Mouse (Mus musculus): ENCODE measurements around the gene Cuedc1. TPM values are rescaled to one million over a fixed set of nuclear protein-coding genes. Genes with fewer than 3 reads are reported as not detected.

Cuedc1 gene
- polyA plus RNA-seq (2015; fragmentation: Nextera tagmentation; extraction: Ambion mirVana), result 20.6 and 21.2 TPM in 2 replicates

DNA sequence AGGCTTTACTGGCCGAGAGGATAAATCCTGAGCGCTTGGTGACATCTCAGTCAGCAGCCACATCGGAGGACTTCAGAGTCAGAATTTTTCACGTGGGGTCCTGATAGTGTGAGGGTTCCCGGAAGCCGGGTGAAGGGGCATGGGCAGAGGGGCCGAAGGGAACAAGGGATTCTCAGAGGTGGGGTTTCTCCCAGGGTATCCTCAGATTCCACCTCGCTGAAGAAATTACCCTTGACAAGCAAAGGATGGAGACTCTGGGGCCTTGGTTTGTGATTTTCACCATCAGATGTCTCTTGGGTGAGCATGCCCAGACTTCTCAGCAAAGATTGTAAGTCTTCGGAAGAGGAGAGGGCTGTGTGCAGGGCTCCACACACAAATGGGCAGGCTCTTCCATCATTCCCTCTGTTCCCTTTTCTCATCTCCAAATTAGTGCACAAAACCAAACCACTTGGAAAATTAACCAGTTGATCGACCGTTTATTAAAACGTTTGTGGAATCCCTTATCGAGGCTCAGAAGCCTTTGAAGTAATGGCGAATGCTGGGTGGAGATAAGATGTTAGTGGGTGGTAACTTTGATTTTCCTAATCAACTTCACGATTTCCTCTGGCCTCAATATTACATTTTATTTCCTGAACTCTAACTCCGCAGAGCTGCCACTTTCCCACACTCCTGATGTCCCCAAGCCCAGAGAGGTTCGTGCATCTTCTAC, at the start of gene Cuedc1:
Cuedc1 (plus strand) TSS at position 38 of the 709 bp plus-strand sequence.

DNA sequence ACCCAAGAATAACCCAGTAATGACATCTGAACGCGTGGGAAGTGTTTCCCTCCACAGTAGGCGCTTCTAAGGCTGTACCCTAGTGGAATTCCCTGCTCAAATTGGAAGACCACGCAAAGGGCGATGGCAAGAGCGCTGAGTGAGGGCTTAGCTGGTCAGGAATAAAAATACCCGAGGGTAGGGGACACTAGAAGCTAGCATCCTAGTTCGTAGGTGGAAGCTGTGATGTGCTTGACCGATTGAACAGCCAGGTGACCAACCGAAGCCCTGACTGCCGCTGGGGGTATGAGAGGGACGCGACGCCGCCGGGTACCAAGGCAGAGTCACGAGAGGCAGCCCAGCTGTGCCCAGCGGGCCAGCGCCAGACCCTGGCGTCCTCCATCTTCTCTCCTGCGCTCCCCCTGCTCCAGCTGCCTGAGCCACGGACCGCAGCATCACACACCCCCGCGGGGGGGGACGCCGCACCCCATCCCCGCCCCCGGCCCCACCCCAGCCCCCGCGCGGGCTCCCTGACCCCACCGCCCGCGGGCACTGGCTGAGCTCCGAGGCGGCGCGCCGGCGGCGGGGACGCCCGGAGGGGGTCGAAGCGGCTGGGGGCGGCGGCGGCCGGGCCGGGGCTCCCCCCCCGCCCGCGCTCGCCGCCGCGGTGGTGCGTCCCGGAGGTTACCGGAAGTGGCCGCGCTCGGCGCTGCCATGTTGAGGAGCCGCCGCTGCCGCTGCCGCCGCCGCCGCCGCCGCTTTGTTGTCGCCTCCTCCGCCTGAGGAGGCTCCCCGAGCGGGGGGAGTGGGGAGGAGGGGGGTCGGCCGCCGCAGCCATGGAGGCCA, 30.1 kb upstream of the Cuedc1 start, which contains the start of gene Vezf1:
Vezf1 (plus strand) TSS at position 694 of the 825 bp plus-strand sequence.

DNA sequence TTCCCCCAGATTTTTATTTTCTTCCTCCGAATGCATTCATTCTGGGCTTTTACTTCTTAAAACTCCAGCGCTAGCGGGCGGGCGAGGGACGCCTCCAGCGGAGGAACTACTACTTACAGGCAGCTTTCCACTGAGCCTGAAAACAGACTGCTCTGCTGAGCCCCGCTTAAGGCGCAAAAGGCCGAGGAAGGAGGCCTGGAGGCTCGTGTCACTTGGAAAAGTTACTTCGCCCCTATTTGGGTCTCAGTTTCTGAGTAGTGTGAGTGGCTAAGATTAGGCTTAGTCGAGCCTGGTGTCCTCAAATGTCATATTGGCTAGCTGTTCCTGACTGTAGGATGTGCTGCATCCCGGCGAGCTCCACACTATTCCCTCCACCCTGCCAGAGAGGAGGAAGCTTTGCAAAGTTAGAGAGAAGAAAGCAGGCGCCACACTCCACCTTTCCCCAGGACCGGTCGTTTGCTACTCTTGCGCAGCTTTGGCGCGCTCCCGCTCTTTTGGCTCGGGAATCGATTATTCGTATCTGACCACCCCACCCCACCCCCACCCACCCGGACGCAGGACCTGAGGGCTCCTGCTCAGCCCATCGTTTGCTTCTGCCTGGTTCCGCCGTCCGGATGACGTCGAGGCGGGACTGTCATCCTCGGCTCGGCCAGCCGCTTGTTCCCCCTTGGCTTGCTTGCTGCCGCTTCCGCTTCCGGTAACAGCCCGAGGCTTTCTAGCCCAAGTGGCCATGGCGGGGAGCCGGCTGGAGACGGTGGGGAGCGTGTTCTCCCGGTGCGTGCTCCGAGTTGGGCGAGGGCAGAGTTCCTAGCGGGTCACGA, 106.1 kb downstream of the Cuedc1 start, which contains the start of gene Mrps23:
Mrps23 (plus strand) TSS at position 677 of the 821 bp plus-strand sequence.

Other genes with a start within 250 kb of the Cuedc1 start
- gene Mks1, start 244.8 kb upstream of the Cuedc1 start, polyA plus RNA-seq (2015; fragmentation: Nextera tagmentation; extraction: Ambion mirVana), result 4.5 and 4.7 TPM in 2 replicates
- gene Epx, start 222.5 kb upstream of the Cuedc1 start, polyA plus RNA-seq (2015; fragmentation: Nextera tagmentation; extraction: Ambion mirVana), result 0.33 and 0.65 TPM in 2 replicates
- gene Olfr462, start 205.8 kb upstream of the Cuedc1 start, polyA plus RNA-seq (2015; fragmentation: Nextera tagmentation; extraction: Ambion mirVana), result not detected in 2 replicates
- gene Olfr463, start 200.7 kb upstream of the Cuedc1 start, polyA plus RNA-seq (2015; fragmentation: Nextera tagmentation; extraction: Ambion mirVana), result not detected in 2 replicates
- not detected in 2 replicates for gene Olfr464, start 177.1 kb upstream of the Cuedc1 start, polyA plus RNA-seq (2015; fragmentation: Nextera tagmentation; extraction: Ambion mirVana)
- 16.7 and 21.4 TPM in 2 replicates for gene Dynll2, start 110.5 kb upstream of the Cuedc1 start, polyA plus RNA-seq (2015; fragmentation: Nextera tagmentation; extraction: Ambion mirVana)
- gene Srsf1, start 50.7 kb upstream of the Cuedc1 start, polyA plus RNA-seq (2015; fragmentation: Nextera tagmentation; extraction: Ambion mirVana), result 76.3 and 87.9 TPM in 2 replicates
- gene Vezf1, start 29.8 kb upstream of the Cuedc1 start, polyA plus RNA-seq (2015; fragmentation: Nextera tagmentation; extraction: Ambion mirVana), result 18.0 and 18.6 TPM in 2 replicates
- 75.1 and 84.3 TPM in 2 replicates for gene Mrps23, start 106.3 kb downstream of the Cuedc1 start, polyA plus RNA-seq (2015; fragmentation: Nextera tagmentation; extraction: Ambion mirVana)
- not detected in 2 replicates for gene Ccdc182, start 196.0 kb downstream of the Cuedc1 start, polyA plus RNA-seq (2015; fragmentation: Nextera tagmentation; extraction: Ambion mirVana)